Mouse (Mus musculus) erythroblast, embryonic 14.5 days (primary cell): ENCODE results near the gene Mad1l1.

ENCODE experiments used
- GATA1 ChIP-seq: IDR thresholded peaks from 2 replicates; pipeline ENCODE4 v1.6.1; 2012; ENCODE audit warnings: low read length, inconsistent platforms, mixed read lengths
- TAL1 ChIP-seq: IDR thresholded peaks from 3 replicates; pipeline ENCODE4 v1.6.1; 2012; ENCODE audit warnings: low read length, inconsistent platforms, mixed read lengths

DNA sequence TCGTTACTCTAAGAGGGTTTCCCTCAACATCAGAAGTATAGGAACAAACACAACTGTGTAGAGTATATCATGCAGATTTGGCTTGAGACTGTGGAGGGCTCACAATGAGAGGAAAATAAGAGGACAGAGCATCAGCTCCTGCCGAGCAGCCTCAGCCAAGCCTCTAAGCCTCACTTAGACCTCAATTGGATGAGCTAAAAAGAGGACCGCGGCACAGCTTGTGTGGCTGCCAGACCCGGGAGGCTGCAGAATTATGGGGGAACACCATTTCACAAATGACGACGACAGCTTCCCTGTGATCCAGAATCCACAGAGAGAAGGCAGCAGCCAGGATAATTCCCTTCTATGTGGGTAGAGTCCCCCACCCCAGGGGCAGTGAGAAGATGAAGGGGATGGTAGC lies 138.0 kb downstream of the Mad1l1 start:
- TF ChIP-seq GATA1 (no peak), TAL1 (no peak)
